Mouse (Mus musculus) spleen, adult 2 months (tissue): ENCODE results near the gene Surf4. TPM values are rescaled to one million over a fixed set of nuclear protein-coding genes. Genes with fewer than 3 reads are reported as not detected.

Experiments used
- DNase-seq, 2 experiments: peaks; one replicate each; pipeline versions ENCODE4 v3.0.0 to v3.0.0-alpha.2; 2012 to 2021; ENCODE audit warnings: low spot score in 2 of 2, low read depth in 1 of 2
- H3K27ac ChIP-seq: fragments of 200-500 bp; 2 replicates; pipeline ENCODE4 v1.5.1; 2012; ENCODE audit warnings: low read length, inconsistent platforms; ENCODE audit not compliant: insufficient read depth
- H3K27me3 ChIP-seq: fragments of 200-500 bp; 2 replicates; pipeline ENCODE4 v1.6.1; 2012; ENCODE audit warnings: mild to moderate bottlenecking, moderate library complexity, low read length, inconsistent platforms; ENCODE audit not compliant: control insufficient read depth, insufficient read depth
- H3K36me3 ChIP-seq: fragments of 200-500 bp; 2 replicates; pipeline ENCODE4 v1.6.1; 2012; ENCODE audit warnings: mild to moderate bottlenecking, low read length, inconsistent platforms; ENCODE audit not compliant: control insufficient read depth, insufficient read depth
- H3K4me1 ChIP-seq: fragments of 200-500 bp; 2 replicates; pipeline ENCODE4 v1.6.1; 2011; ENCODE audit warnings: inconsistent platforms; ENCODE audit not compliant: control insufficient read depth, insufficient read depth, insufficient read length
- H3K4me3 ChIP-seq: fragments of 200-500 bp; 2 replicates; pipeline ENCODE4 v1.5.1; 2011; ENCODE audit warnings: mild to moderate bottlenecking, inconsistent platforms; ENCODE audit not compliant: insufficient read depth, insufficient read length; ENCODE audit errors: extremely low read depth
- CTCF ChIP-seq: fragments of 200-500 bp; IDR thresholded peaks from 2 replicates; pipeline ENCODE4 v1.5.1; 2011; ENCODE audit warnings: mild to moderate bottlenecking, inconsistent platforms; ENCODE audit not compliant: insufficient read depth, insufficient read length, insufficient replicate concordance; ENCODE audit errors: extremely low read depth
- POLR2A ChIP-seq: fragments of 200-500 bp; IDR thresholded peaks from 2 replicates; pipeline ENCODE4 v1.6.1; 2011; ENCODE audit warnings: low read depth, low read length, inconsistent platforms
- WGBS: fragments of 180-500 bp; shearing (Covaris S2); methylation state at CpG from one replicate; pipeline ENCODE4 v1.1.7; 2018; 5-methylcytosine and 5-hydroxymethylcytosine counted together
- polyA plus RNA-seq: library from polyadenylated mRNA; depleted of rRNA; stranded (reverse); fragments of >200 nt; gene quantifications from 2 replicates; pipeline ENCODE4 v1.2.3, GENCODE M21; 2012; rRNA removed

The Surf4 gene
- 141 and 203 TPM in 2 replicates for polyA plus RNA-seq

DNA sequence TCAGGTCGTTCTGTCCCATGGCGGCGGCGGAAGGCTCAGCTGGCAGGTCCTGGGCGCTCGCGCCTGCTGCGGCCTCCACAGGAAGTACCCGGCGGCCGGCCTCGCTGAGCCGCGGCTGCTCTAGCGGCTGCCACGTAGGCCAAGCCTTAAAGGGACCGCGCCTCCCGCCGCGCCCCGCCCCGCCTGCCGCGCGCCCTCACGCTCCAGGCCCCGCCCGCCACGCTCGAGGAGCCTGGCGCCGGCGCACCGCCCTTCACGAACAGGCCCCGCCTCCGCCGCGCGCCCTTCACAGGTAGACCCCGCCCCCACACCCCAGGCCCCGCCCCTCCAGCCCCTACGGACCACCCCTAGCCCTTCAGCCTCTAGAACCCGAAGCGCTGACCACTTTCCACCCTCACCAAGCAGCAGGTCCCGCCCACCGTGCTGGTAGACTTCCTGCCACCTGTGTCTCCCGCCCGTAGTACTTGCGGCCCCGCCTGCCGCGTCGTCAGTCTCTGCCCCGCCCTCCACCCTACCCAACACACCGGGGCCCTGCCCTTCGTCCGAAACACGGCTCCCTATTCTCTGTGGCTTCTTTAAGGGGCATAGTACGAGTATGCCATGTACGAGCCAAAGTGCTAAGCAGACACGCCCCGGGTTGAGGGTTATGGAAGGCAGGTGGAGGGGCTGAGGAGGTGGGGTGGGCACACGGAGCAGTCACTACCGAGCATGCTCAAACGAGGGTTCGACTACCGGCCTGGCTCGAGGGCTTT is at the start of gene Surf4, which contains the start of gene Stkld1:
Gene Surf4, minus strand, starts transcription at position 625 of the 752 bp plus-strand sequence.
Gene Stkld1, plus strand, starts transcription at position 744 of the 752 bp plus-strand sequence.
- H3K27ac ChIP-seq, result peak within 1 kb of the TSS; percentile 96
- DNase-seq, result peak; percentile 92 to 95
- H3K36me3 ChIP-seq, result no peaks in the 10 kb centered on the region
- peaks cover 7% of the 10 kb centered on the region; the same call in 1 of the 2 replicates for H3K4me1 ChIP-seq
- H3K4me3 ChIP-seq, result peak within 1 kb of the TSS; percentile 100
- 2% methylated on average over 64 of the region's 70 CpGs for WGBS
- H3K27me3 ChIP-seq, result no peaks in the 10 kb centered on the region
- peak; percentile 90 for TF ChIP-seq POLR2A
- no peak for TF ChIP-seq CTCF

- no peak for DNase-seq
- Histone ChIP-seq H3K4me1 (no peaks in the 10 kb centered on the region), H3K27ac (no peak overlapping the region), H3K4me3 (no peak overlapping the region), H3K27me3 (no peaks in the 10 kb centered on the region), H3K36me3 (no peaks in the 10 kb centered on the region)
- TF ChIP-seq CTCF, result no peak
- TF ChIP-seq POLR2A, result no peak
- WGBS, result 86% methylated on average over 1 of the region's 1 CpGs
Observed at GRCm38 (mm10) chr2:26980361-26980760, 46.6 kb upstream of the Surf4 start.

GRCm38 (mm10) chr2:26973960-26974359 is 40.2 kb upstream of the Surf4 start:
- DNase-seq, result peak in 1 of 2 experiments; percentile 50
- Histone ChIP-seq H3K27me3 (no peaks in the 10 kb centered on the region), H3K4me3 (no peak overlapping the region), H3K4me1 (peaks cover 8% of the 10 kb centered on the region; the same call in 1 of the 2 replicates), H3K27ac (peak overlapping the region; percentile 71), H3K36me3 (no peaks in the 10 kb centered on the region)
- whole genome bisulfite sequencing, result 5% methylated on average over 4 of the region's 4 CpGs
- TF ChIP-seq CTCF (no peak), POLR2A (no peak)

- no peak for TF ChIP-seq POLR2A
- TF ChIP-seq CTCF, result no peak
- Histone ChIP-seq H3K4me1 (peaks cover 8% of the 10 kb centered on the region; the same call in 1 of the 2 replicates), H3K4me3 (no peak within 1 kb of the TSS), H3K27ac (peak within 1 kb of the TSS; percentile 71), H3K27me3 (no peaks in the 10 kb centered on the region), H3K36me3 (no peaks in the 10 kb centered on the region)
- no peak for DNase-seq
- 72% methylated on average over 3 of the region's 3 CpGs for WGBS
Observed at GRCm38 (mm10) chr2:26973116-26973515, 39.4 kb upstream of the Surf4 start, which contains the start of gene Adamts13. TSS of gene Adamts13 (plus strand) at chr2:26973416.

- 83% methylated on average over 2 of the region's 2 CpGs for WGBS
- Histone ChIP-seq H3K27me3 (no peaks in the 10 kb centered on the region), H3K4me1 (peaks cover 8% of the 10 kb centered on the region; the same call in 1 of the 2 replicates), H3K36me3 (no peaks in the 10 kb centered on the region; the same call in 1 of the 2 replicates), H3K4me3 (no peak overlapping the region), H3K27ac (no peak overlapping the region)
- no peak for DNase-seq
- TF ChIP-seq CTCF (no peak), POLR2A (no peak)
Observed at GRCm38 (mm10) chr2:26967262-26967661, 33.5 kb upstream of the Surf4 start.

DNA sequence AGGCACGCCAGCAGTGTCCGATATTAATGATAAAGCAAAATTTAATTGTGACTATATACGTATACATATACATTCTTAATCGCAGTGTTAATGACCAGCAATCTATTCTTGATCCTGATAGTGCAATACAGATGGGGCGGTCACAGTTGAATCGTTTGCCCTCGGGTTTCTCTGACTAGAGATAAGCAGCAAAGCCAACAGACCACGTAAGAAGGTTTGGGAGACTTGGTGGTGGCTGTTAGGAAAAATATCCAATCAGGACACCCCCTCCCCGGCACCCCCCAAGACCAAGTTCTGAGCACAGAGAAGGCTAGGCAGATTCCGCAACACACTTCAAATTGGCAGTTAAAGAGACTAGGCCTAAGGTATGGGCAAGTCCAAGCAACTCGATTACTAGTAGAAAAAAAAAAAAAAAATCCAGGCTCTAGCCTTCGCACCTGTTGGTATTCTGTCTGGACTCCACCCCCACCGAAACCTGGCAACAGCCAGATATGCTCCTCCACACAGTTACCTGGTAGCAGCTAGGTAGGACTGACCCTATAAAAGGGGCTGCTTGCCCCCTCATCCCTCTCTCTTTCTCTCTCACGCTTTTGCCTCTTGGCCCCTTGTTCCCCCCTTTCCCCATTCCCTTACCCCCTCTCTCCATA is 31.1 kb upstream of the Surf4 start:
- DNase-seq, result no peak
- WGBS, result 25% methylated on average over 14 of the region's 14 CpGs
- Histone ChIP-seq H3K36me3 (peaks cover 4% of the 10 kb centered on the region), H3K27ac (peak overlapping the region; percentile 95), H3K4me1 (peaks cover 8% of the 10 kb centered on the region; the same call in 1 of the 2 replicates), H3K27me3 (no peaks in the 10 kb centered on the region), H3K4me3 (peak overlapping the region; percentile 81)
- TF ChIP-seq CTCF (no peak), POLR2A (no peak)

- DNase-seq, result peak; percentile 85 to 92
- H3K27me3 ChIP-seq, result no peaks in the 10 kb centered on the region
- peaks cover 8% of the 10 kb centered on the region; the same call in 1 of the 2 replicates for H3K4me1 ChIP-seq
- peak within 1 kb of the TSS; percentile 95 for H3K27ac ChIP-seq
- TF ChIP-seq CTCF, result no peak
- TF ChIP-seq POLR2A, result peak; percentile 56; the same call in 1 of the 2 replicates
- H3K36me3 ChIP-seq, result peaks cover 8% of the 10 kb centered on the region
- WGBS, result under 1% methylated on average over 50 of the region's 50 CpGs
- peak within 1 kb of the TSS; percentile 81 for H3K4me3 ChIP-seq
Observed at GRCm38 (mm10) chr2:26963923-26964723, 30.4 kb upstream of the Surf4 start, which contains the start of gene Rexo4. TSS of gene Rexo4 (minus strand) at chr2:26964386.
